Mouse (Mus musculus): ENCODE data around the gene Aox2. TPM values are rescaled to one million over a fixed set of nuclear protein-coding genes. Genes with fewer than 3 reads are reported as not detected.

Gene Aox2
- total RNA-seq, 1 experiment: 0.04 TPM

- no peaks in the 10 kb centered on the region for H3K4me1 ChIP-seq (ENCODE audit: control insufficient read depth in 2 of 2, insufficient read depth in 2 of 2, low read length in 2 of 2, poor library complexity in 1 of 2)
- in situ Hi-C loops (cut with MboI; ENCODE audit: low sequenced_read_pairs in 2 of 2, unreplicated experiment in 2 of 2): no loop called here
- TF ChIP-seq HCFC1 (IDR thresholded peaks at IDR 0.05; ENCODE audit: borderline replicate concordance, insufficient read depth, low read length) (no peak), ZNF384 (IDR thresholded peaks at IDR 0.05; ENCODE audit: low read depth, low read length) (no peak), MAFK (IDR thresholded peaks at IDR 0.05; ENCODE audit: insufficient read depth, low read depth, low read length) (no peak), ZC3H11A (IDR thresholded peaks at IDR 0.05; ENCODE audit: borderline replicate concordance, low read depth, low read length) (no peak), CHD2 (IDR thresholded peaks at IDR 0.05; ENCODE audit: low read depth, low read length) (no peak)
- no peaks in the 10 kb centered on the region for H3K36me3 ChIP-seq (ENCODE audit: control insufficient read depth, insufficient read depth, low read length, poor library complexity, severe bottlenecking)
- H3K4me3 ChIP-seq (ENCODE audit: insufficient read depth in 1 of 2, low read depth in 1 of 2, low read length in 2 of 2, poor library complexity in 1 of 2, severe bottlenecking in 1 of 2): no peak overlapping the region
- peaks cover 6% of the 10 kb centered on the region; the same call in 1 of the 2 replicates for H3K9me3 ChIP-seq (ENCODE audit: control insufficient read depth, insufficient read depth, low read depth, low read length)
- no peak overlapping the region for H3K27ac ChIP-seq (ENCODE audit: insufficient read depth, low read depth, low read length, poor library complexity, severe bottlenecking)
- no peak for DNase-seq (ENCODE audit: low read depth, low spot score)
- H3K9ac ChIP-seq (ENCODE audit: insufficient read depth, low read depth, low read length, poor library complexity, severe bottlenecking): no peak overlapping the region
Observed at GRCm38 (mm10) chr1:58333222-58333621, 55.1 kb downstream of the Aox2 start.

GRCm38 (mm10) chr1:58339901-58340300 is 61.8 kb downstream of the Aox2 start:
- DNase-seq (ENCODE audit: low read depth, low spot score): no peak
- no peak for TF ChIP-seq CHD2 (IDR thresholded peaks at IDR 0.05; ENCODE audit: low read depth, low read length)
- no peak for TF ChIP-seq ZC3H11A (IDR thresholded peaks at IDR 0.05; ENCODE audit: borderline replicate concordance, low read depth, low read length)
- TF ChIP-seq HCFC1 (IDR thresholded peaks at IDR 0.05; ENCODE audit: borderline replicate concordance, insufficient read depth, low read length): no peak
- TF ChIP-seq ZNF384 (IDR thresholded peaks at IDR 0.05; ENCODE audit: low read depth, low read length): no peak
- TF ChIP-seq MAFK (IDR thresholded peaks at IDR 0.05; ENCODE audit: insufficient read depth, low read depth, low read length): no peak
- H3K4me1 ChIP-seq (ENCODE audit: control insufficient read depth in 2 of 2, insufficient read depth in 2 of 2, low read length in 2 of 2, poor library complexity in 1 of 2): no peaks in the 10 kb centered on the region

GRCm38 (mm10) chr1:58341576-58341975 is 63.5 kb downstream of the Aox2 start:
- in situ Hi-C loops (cut with MboI; ENCODE audit: low sequenced_read_pairs in 2 of 2, unreplicated experiment in 2 of 2): no loop called here
- no peaks in the 10 kb centered on the region; a peak in 1 of 4 replicates for H3K4me1 ChIP-seq (ENCODE audit: control insufficient read depth in 2 of 2, insufficient read depth in 2 of 2, low read length in 2 of 2, poor library complexity in 1 of 2)
- no peaks in the 10 kb centered on the region for H3K9me3 ChIP-seq (ENCODE audit: control insufficient read depth, insufficient read depth, low read depth, low read length)
- no peak for TF ChIP-seq ZC3H11A (IDR thresholded peaks at IDR 0.05; ENCODE audit: borderline replicate concordance, low read depth, low read length)
- TF ChIP-seq HCFC1 (IDR thresholded peaks at IDR 0.05; ENCODE audit: borderline replicate concordance, insufficient read depth, low read length): no peak
- no peak for TF ChIP-seq MAFK (IDR thresholded peaks at IDR 0.05; ENCODE audit: insufficient read depth, low read depth, low read length)
- TF ChIP-seq CHD2 (IDR thresholded peaks at IDR 0.05; ENCODE audit: low read depth, low read length): no peak
- no peak for TF ChIP-seq ZNF384 (IDR thresholded peaks at IDR 0.05; ENCODE audit: low read depth, low read length)
- no peak for DNase-seq (ENCODE audit: low read depth, low spot score)
- no peaks in the 10 kb centered on the region for H3K36me3 ChIP-seq (ENCODE audit: control insufficient read depth, insufficient read depth, low read length, poor library complexity, severe bottlenecking)
- H3K27ac ChIP-seq (ENCODE audit: insufficient read depth, low read depth, low read length, poor library complexity, severe bottlenecking): no peak overlapping the region
- H3K9ac ChIP-seq (ENCODE audit: insufficient read depth, low read depth, low read length, poor library complexity, severe bottlenecking): no peak overlapping the region
- H3K4me3 ChIP-seq (ENCODE audit: insufficient read depth in 1 of 2, low read depth in 1 of 2, low read length in 2 of 2, poor library complexity in 1 of 2, severe bottlenecking in 1 of 2): no peak overlapping the region

More at GRCm38 (mm10) chr1:58339901-58340300, 61.8 kb downstream of the Aox2 start:
- no peak overlapping the region for H3K9ac ChIP-seq (ENCODE audit: insufficient read depth, low read depth, low read length, poor library complexity, severe bottlenecking)
- H3K4me3 ChIP-seq (ENCODE audit: insufficient read depth in 1 of 2, low read depth in 1 of 2, low read length in 2 of 2, poor library complexity in 1 of 2, severe bottlenecking in 1 of 2): no peak overlapping the region
- H3K27ac ChIP-seq (ENCODE audit: insufficient read depth, low read depth, low read length, poor library complexity, severe bottlenecking): no peak overlapping the region
- H3K9me3 ChIP-seq (ENCODE audit: control insufficient read depth, insufficient read depth, low read depth, low read length): no peaks in the 10 kb centered on the region
- in situ Hi-C loops (cut with MboI; ENCODE audit: low sequenced_read_pairs in 2 of 2, unreplicated experiment in 2 of 2): no loop called here
- no peaks in the 10 kb centered on the region for H3K36me3 ChIP-seq (ENCODE audit: control insufficient read depth, insufficient read depth, low read length, poor library complexity, severe bottlenecking)

- H3K4me1 ChIP-seq (ENCODE audit: control insufficient read depth in 2 of 2, insufficient read depth in 2 of 2, low read length in 2 of 2, poor library complexity in 1 of 2): no peaks in the 10 kb centered on the region; a peak in 1 of 4 replicates
- in situ Hi-C loops (cut with MboI; ENCODE audit: low sequenced_read_pairs in 2 of 2, unreplicated experiment in 2 of 2): no loop called here
- TF ChIP-seq HCFC1 (IDR thresholded peaks at IDR 0.05; ENCODE audit: borderline replicate concordance, insufficient read depth, low read length): no peak
- TF ChIP-seq ZNF384 (IDR thresholded peaks at IDR 0.05; ENCODE audit: low read depth, low read length): no peak
- no peak for TF ChIP-seq MAFK (IDR thresholded peaks at IDR 0.05; ENCODE audit: insufficient read depth, low read depth, low read length)
- no peak for TF ChIP-seq CHD2 (IDR thresholded peaks at IDR 0.05; ENCODE audit: low read depth, low read length)
- TF ChIP-seq ZC3H11A (IDR thresholded peaks at IDR 0.05; ENCODE audit: borderline replicate concordance, low read depth, low read length): no peak
- H3K36me3 ChIP-seq (ENCODE audit: control insufficient read depth, insufficient read depth, low read length, poor library complexity, severe bottlenecking): no peaks in the 10 kb centered on the region
- no peak for DNase-seq (ENCODE audit: low read depth, low spot score)
- no peak overlapping the region for H3K27ac ChIP-seq (ENCODE audit: insufficient read depth, low read depth, low read length, poor library complexity, severe bottlenecking)
- H3K4me3 ChIP-seq (ENCODE audit: insufficient read depth in 1 of 2, low read depth in 1 of 2, low read length in 2 of 2, poor library complexity in 1 of 2, severe bottlenecking in 1 of 2): no peak overlapping the region
- no peaks in the 10 kb centered on the region for H3K9me3 ChIP-seq (ENCODE audit: control insufficient read depth, insufficient read depth, low read depth, low read length)
- no peak overlapping the region for H3K9ac ChIP-seq (ENCODE audit: insufficient read depth, low read depth, low read length, poor library complexity, severe bottlenecking)
Observed at GRCm38 (mm10) chr1:58343861-58344260, 65.7 kb downstream of the Aox2 start.

- no peak overlapping the region for H3K27ac ChIP-seq (ENCODE audit: insufficient read depth, low read depth, low read length, poor library complexity, severe bottlenecking)
- no peak overlapping the region for H3K4me3 ChIP-seq (ENCODE audit: insufficient read depth in 1 of 2, low read depth in 1 of 2, low read length in 2 of 2, poor library complexity in 1 of 2, severe bottlenecking in 1 of 2)
- no peak for DNase-seq (ENCODE audit: low read depth, low spot score)
- no peaks in the 10 kb centered on the region for H3K9me3 ChIP-seq (ENCODE audit: control insufficient read depth, insufficient read depth, low read depth, low read length)
- H3K9ac ChIP-seq (ENCODE audit: insufficient read depth, low read depth, low read length, poor library complexity, severe bottlenecking): no peak overlapping the region
- no peaks in the 10 kb centered on the region; a peak in 1 of 4 replicates for H3K4me1 ChIP-seq (ENCODE audit: control insufficient read depth in 2 of 2, insufficient read depth in 2 of 2, low read length in 2 of 2, poor library complexity in 1 of 2)
- no peaks in the 10 kb centered on the region for H3K36me3 ChIP-seq (ENCODE audit: control insufficient read depth, insufficient read depth, low read length, poor library complexity, severe bottlenecking)
- in situ Hi-C loops (cut with MboI; ENCODE audit: low sequenced_read_pairs in 2 of 2, unreplicated experiment in 2 of 2): no loop called here
- TF ChIP-seq ZNF384 (IDR thresholded peaks at IDR 0.05; ENCODE audit: low read depth, low read length) (no peak), MAFK (IDR thresholded peaks at IDR 0.05; ENCODE audit: insufficient read depth, low read depth, low read length) (no peak), CHD2 (IDR thresholded peaks at IDR 0.05; ENCODE audit: low read depth, low read length) (no peak), HCFC1 (IDR thresholded peaks at IDR 0.05; ENCODE audit: borderline replicate concordance, insufficient read depth, low read length) (no peak), ZC3H11A (IDR thresholded peaks at IDR 0.05; ENCODE audit: borderline replicate concordance, low read depth, low read length) (no peak)
Observed at GRCm38 (mm10) chr1:58344570-58344969, 66.4 kb downstream of the Aox2 start.
